Mouse (Mus musculus): ENCODE measurements at regions not wholly inside any gene's neighbourhood (a gene's known extent, or its start where the extent isn't known, plus 50 kb on each side); places are given as distances from the start of the nearest gene placed in this dataset.

DNA sequence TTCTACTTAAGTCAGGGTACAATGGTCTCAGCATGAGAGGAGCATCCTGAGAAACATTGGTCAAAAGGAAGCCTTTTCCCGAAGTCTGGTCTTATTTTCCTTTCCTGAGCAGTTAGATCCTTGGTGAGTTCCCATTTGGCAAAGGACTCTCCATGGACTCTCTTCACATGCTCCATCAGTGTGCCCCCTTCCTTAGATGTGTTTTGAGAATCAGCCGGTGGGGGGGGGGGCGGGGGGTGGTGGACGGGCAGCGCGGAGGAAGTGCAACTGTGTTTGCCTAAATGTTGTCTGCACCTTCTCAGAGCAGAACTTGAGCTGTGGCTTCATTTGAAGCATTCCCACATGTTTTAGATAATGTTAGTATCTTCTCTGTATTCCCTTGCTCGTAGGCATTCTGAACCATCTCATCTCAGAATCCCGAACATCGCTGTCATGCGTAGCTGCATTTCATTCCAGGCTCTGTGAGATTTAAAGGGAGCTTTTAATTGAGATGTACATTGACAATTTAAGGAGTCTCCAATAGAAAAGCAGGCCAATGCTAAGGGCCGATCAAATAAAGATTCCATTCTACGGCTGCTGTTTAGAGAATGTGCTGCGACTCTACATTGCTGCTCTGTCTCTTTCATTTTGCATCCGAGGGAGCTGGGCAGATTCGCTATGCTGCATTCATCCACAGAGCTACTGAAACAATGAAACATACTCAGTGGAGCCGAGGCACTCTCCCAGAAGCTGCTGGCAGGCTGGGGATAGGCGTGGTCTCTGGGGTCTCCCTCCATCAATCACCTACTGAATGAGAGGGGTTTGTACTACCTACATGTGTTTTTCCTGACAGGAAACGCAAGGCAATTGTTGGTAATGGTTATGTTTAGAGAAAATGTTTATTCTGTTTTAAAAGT, 92.9 kb downstream of the Pax1 start:
- no peak for TF ChIP-seq CTCF (IDR thresholded peaks at IDR 0.05; ENCODE audit: low read depth)
- Histone ChIP-seq H3K27ac (ENCODE audit: low read depth, low read length) (peak overlapping the region; percentile 45), H3K4me3 (ENCODE audit: low read depth, low read length) (no peak overlapping the region; the same call in 1 of the 2 replicates), H3K4me2 (ENCODE audit: low read depth) (peak overlapping the region; percentile 30), H3K9me3 (ENCODE audit: low read length) (no peaks in the 10 kb centered on the region), H3K9ac (peak overlapping the region; percentile 22; the same call in 1 of the 2 replicates), H3K36me3 (ENCODE audit: insufficient read depth) (no peaks in the 10 kb centered on the region), H3K27me3 (ENCODE audit: insufficient read depth, low read length) (no peaks in the 10 kb centered on the region), H3K4me1 (ENCODE audit: insufficient read depth) (no peaks in the 10 kb centered on the region)
- peak; percentile 89 for ATAC-seq
- WGBS: 47% methylated on average over 18 of the region's 18 CpGs
- DNase-seq: peak; percentile 42

Data from forebrain, postnatal 0 days (tissue).